Mouse (Mus musculus) ES-Bruce4 (cell line): ENCODE measurements around the gene Specc1. TPM values are rescaled to one million over a fixed set of nuclear protein-coding genes. Genes with fewer than 3 reads are reported as not detected.

Source experiments
- H3K27ac ChIP-seq: 2 replicates; pipeline ENCODE4 v1.5.1; 2012; ENCODE audit warnings: low read length, inconsistent platforms; ENCODE audit not compliant: insufficient read depth
- H3K27me3 ChIP-seq: 2 replicates; pipeline ENCODE4 v1.6.1; 2012; ENCODE audit warnings: mild to moderate bottlenecking, low read length, inconsistent platforms; ENCODE audit not compliant: control insufficient read depth, poor library complexity, insufficient read depth, severe bottlenecking
- H3K36me3 ChIP-seq: 2 replicates; pipeline ENCODE4 v1.6.1; 2012; ENCODE audit warnings: inconsistent platforms, mild to moderate bottlenecking, low read length, moderate library complexity; ENCODE audit not compliant: control insufficient read depth, poor library complexity, insufficient read depth, severe bottlenecking
- H3K4me1 ChIP-seq: one replicate; pipeline ENCODE4 v1.8.1; 2011; ENCODE audit warnings: low read length; ENCODE audit not compliant: control insufficient read depth, insufficient read depth
- H3K4me3 ChIP-seq: 2 replicates; pipeline ENCODE4 v1.5.1; 2011; ENCODE audit warnings: low read depth, mild to moderate bottlenecking, low read length
- H3K9ac ChIP-seq: 2 replicates; pipeline ENCODE4 v1.6.1; 2012; ENCODE audit warnings: low read depth, mild to moderate bottlenecking, inconsistent platforms; ENCODE audit not compliant: poor library complexity, severe bottlenecking
- H3K9me3 ChIP-seq: replicated peaks from 2 replicates; pipeline ENCODE4 v1.6.1; 2012; ENCODE audit warnings: mild to moderate bottlenecking, low read length, inconsistent platforms; ENCODE audit not compliant: control insufficient read depth, poor library complexity, insufficient read depth, severe bottlenecking
- CTCF ChIP-seq: IDR thresholded peaks from one replicate; pipeline ENCODE4 v1.8.1; 2011; ENCODE audit warnings: low read depth, low read length
- EP300 ChIP-seq: IDR thresholded peaks from 2 replicates; pipeline ENCODE4 v1.6.1; 2011; ENCODE audit warnings: low read depth, low read length; ENCODE audit not compliant: insufficient read depth
- POLR2A ChIP-seq: IDR thresholded peaks from one replicate; pipeline ENCODE4 v1.8.1; 2011; ENCODE audit warnings: low read length; ENCODE audit not compliant: insufficient read depth
- polyA plus RNA-seq: library from polyadenylated mRNA; stranded (reverse); fragments of >200 nt; gene quantifications from 2 replicates; pipeline ENCODE4 v1.2.4, GENCODE M21; 2011; ENCODE audit warnings: low read depth; ENCODE audit not compliant: missing spikeins, insufficient read depth, insufficient read length

The Specc1 gene
- polyA plus RNA-seq, 1 experiment, result 32.1 TPM

DNA sequence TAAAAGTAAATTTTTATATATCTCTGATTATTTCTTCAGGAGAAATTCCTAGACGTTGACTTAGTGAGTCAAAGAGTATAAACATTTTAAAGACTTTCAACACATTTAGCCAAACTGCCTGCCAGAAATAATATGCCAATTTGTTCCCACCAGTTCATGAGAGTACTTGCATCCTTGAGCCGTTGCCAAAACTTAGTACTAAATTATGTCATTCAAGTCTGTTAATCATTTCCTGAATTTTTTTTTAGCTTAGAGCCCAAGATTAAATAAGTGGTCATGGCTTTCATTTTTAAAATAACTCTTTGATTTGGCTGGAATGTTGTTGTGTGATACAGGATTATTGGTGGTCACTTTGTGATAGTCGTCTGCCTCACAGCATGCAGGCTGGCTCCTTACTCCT lies 163.3 kb downstream of the Specc1 start:
- Histone ChIP-seq H3K4me3 (no peak overlapping the region), H3K9ac (no peak overlapping the region), H3K27ac (no peak overlapping the region), H3K9me3 (no peaks in the 10 kb centered on the region), H3K4me1 (no peaks in the 10 kb centered on the region), H3K36me3 (no peaks in the 10 kb centered on the region), H3K27me3 (no peaks in the 10 kb centered on the region)
- TF ChIP-seq EP300 (no peak), POLR2A (no peak), CTCF (no peak)

DNA sequence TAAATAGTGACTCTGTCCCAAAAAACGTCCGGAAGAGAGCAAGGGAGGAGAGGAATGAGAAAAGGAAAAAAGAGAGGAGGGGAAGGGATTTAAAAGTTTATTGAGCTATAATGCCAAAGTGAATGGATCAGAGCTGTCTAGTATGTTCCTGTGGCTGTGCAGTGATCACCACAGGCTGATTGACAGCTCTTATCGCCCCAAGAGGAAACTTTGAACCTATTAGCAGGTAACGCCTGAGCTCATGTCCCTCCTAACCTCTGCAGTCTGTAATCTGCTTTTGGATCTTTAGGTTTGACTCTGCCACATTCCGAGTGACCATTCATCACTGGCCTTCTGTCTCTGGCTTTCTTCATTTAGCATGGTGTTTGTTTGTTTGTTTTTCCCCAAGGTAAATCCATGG lies 164.8 kb downstream of the Specc1 start:
- H3K27me3 ChIP-seq, result no peaks in the 10 kb centered on the region
- H3K27ac ChIP-seq, result no peak overlapping the region
- H3K36me3 ChIP-seq, result no peaks in the 10 kb centered on the region
- no peak overlapping the region for H3K9ac ChIP-seq
- H3K4me3 ChIP-seq, result no peak overlapping the region
- no peaks in the 10 kb centered on the region for H3K9me3 ChIP-seq
- H3K4me1 ChIP-seq, result no peaks in the 10 kb centered on the region
- TF ChIP-seq POLR2A, result no peak
- TF ChIP-seq EP300, result no peak
- no peak for TF ChIP-seq CTCF

DNA sequence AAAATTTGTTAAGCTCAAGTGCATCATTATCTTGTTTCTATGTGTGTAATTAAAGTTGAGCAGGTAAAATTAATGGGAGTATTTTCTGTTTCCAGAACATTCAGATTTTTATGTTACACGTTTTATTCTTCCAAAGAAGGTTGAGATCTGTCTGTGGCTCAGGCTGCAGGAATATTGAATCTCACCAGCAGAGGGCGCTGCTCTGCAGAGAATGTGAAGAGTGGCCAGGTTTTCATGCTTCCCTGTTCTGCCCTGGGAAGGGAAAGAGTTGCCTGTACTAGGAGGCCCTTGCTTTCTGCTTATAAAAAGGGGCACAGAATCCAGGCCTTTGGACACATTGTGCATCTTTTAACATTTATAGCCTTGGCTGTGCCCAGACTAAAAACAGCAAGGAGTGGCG lies 171.1 kb downstream of the Specc1 start:
- Histone ChIP-seq H3K27ac (no peak overlapping the region), H3K9me3 (no peaks in the 10 kb centered on the region; the same call in 1 of the 2 replicates), H3K9ac (no peak overlapping the region), H3K27me3 (no peaks in the 10 kb centered on the region), H3K4me1 (no peaks in the 10 kb centered on the region), H3K4me3 (no peak overlapping the region), H3K36me3 (no peaks in the 10 kb centered on the region; the same call in 1 of the 2 replicates)
- TF ChIP-seq EP300, result 0 out of 2 replicates have a peak, but pooled peaks have one; percentile 7
- peak; percentile 91 for TF ChIP-seq CTCF
- TF ChIP-seq POLR2A, result no peak

DNA sequence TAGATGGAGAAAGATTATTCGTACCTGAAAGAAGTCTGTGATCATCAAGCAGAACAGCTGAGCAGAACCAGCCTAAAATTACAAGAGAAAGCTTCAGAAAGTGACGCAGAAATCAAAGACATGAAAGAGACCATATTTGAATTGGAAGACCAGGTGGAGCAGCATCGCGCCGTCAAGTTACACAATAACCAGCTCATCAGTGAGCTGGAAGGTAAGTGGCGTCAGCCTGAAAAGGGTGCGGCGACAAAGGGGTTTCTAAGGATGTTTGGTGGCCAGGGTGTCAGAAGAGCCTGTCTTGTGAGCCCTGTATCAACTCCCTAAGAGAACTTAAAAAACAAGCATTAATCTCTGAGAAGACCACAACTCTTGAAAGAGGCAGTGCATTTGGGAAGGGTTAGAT lies 171.6 kb downstream of the Specc1 start:
- Histone ChIP-seq H3K4me1 (no peaks in the 10 kb centered on the region), H3K9me3 (no peaks in the 10 kb centered on the region; the same call in 1 of the 2 replicates), H3K27ac (no peak overlapping the region), H3K9ac (no peak overlapping the region), H3K27me3 (no peaks in the 10 kb centered on the region), H3K4me3 (no peak overlapping the region), H3K36me3 (no peaks in the 10 kb centered on the region; the same call in 1 of the 2 replicates)
- TF ChIP-seq CTCF (no peak), EP300 (no peak), POLR2A (no peak)

DNA sequence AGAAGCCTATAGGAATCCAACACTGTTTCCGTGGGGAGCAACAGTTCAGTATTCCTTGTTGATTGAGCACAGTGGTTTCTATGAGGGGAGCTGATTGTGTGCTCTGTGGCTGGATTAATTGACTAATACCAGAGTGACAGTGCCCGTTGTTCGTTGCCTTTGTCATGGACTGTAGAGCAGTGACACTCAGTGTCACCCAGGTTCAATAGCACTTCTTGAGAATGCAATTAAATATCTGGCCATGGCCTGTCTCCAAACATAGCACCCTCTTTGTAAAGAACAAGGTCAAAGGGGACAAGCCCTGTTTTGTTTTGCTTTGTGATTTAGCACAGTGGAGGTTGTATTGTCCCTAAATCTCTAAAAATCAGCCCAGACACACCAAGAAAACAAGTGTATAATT lies 173.6 kb downstream of the Specc1 start:
- Histone ChIP-seq H3K36me3 (no peaks in the 10 kb centered on the region; the same call in 1 of the 2 replicates), H3K27ac (no peak overlapping the region), H3K9ac (no peak overlapping the region), H3K9me3 (no peaks in the 10 kb centered on the region; the same call in 1 of the 2 replicates), H3K4me3 (no peak overlapping the region), H3K27me3 (no peaks in the 10 kb centered on the region), H3K4me1 (no peaks in the 10 kb centered on the region)
- TF ChIP-seq POLR2A (no peak), EP300 (no peak)

DNA sequence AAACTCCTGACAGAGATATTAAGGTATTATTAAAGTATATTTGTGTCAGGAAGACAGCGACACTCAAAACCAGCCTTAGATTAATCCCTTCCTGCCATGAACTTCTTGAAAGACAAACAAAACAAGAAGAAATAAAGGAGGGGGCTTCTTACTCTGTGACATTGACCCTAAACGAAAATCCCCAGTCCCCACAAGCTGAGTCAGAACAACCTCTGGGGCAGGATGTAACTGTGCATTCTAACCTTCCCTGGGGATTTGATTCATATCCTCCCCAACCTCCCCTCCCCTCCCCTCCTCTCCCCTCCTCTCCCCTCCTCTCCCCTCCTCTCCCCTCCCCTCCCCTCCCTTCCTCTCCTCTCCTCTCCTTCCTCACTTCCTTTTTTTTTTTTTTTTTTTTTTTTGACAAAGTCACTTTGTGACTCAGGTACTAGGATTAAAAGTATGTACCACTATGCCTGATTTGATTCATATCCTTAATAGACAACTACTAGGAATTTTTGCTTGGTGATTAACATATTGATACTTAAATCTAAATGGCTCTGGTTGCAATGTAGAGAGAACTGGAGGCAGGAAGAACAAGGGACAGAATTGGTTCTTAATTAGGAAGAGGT lies 174.2 kb downstream of the Specc1 start:
- Histone ChIP-seq H3K27me3 (no peaks in the 10 kb centered on the region), H3K9ac (no peak overlapping the region), H3K36me3 (no peaks in the 10 kb centered on the region; the same call in 1 of the 2 replicates), H3K27ac (no peak overlapping the region), H3K9me3 (no peaks in the 10 kb centered on the region; the same call in 1 of the 2 replicates), H3K4me1 (no peaks in the 10 kb centered on the region), H3K4me3 (no peak overlapping the region)
- TF ChIP-seq POLR2A (no peak), CTCF (no peak), EP300 (no peak)
